Mouse (Mus musculus) hindbrain, embryonic 13.5 days (tissue): ENCODE measurements at regions not wholly inside any gene's neighbourhood (a gene's known extent, or its start where the extent isn't known, plus 50 kb on each side); places are given as distances from the start of the nearest gene placed in this dataset.

ENCODE experiments used
- ATAC-seq: fragments of 200-750 bp; cut with Nextera tagmentation; 2 replicates; pipeline ENCODE4 v1.8.0; 2017; ENCODE audit warnings: moderate TSS enrichment; ENCODE audit not compliant: low FRiP score
- H3K27ac ChIP-seq: fragments of 300-500 bp; sonication (generic); 2 replicates; pipeline ENCODE4 v1.5.1; 2015; ENCODE audit warnings: inconsistent platforms, mild to moderate bottlenecking, moderate library complexity
- H3K27me3 ChIP-seq: fragments of 300-500 bp; sonication (generic); 2 replicates; pipeline ENCODE4 v1.6.1; 2015; ENCODE audit warnings: mild to moderate bottlenecking, inconsistent platforms
- H3K36me3 ChIP-seq: fragments of 300-500 bp; sonication (generic); 2 replicates; pipeline ENCODE4 v1.6.1; 2015; ENCODE audit warnings: mild to moderate bottlenecking, inconsistent platforms
- H3K4me1 ChIP-seq: fragments of 300-500 bp; sonication (generic); replicated peaks from 2 replicates; pipeline ENCODE4 v1.6.1; 2015; ENCODE audit warnings: inconsistent platforms
- H3K4me2 ChIP-seq: fragments of 300-500 bp; sonication (generic); 2 replicates; pipeline ENCODE4 v1.6.1; 2015; ENCODE audit warnings: inconsistent platforms, mild to moderate bottlenecking, moderate library complexity
- H3K4me3 ChIP-seq: fragments of 300-500 bp; sonication (generic); 2 replicates; pipeline ENCODE4 v1.5.1; 2015; ENCODE audit warnings: mild to moderate bottlenecking, inconsistent platforms
- H3K9ac ChIP-seq: fragments of 300-500 bp; sonication (generic); 2 replicates; pipeline ENCODE4 v1.6.1; 2015; ENCODE audit warnings: mild to moderate bottlenecking, inconsistent platforms
- H3K9me3 ChIP-seq: fragments of 300-500 bp; sonication (generic); 2 replicates; pipeline ENCODE4 v1.6.1; 2016; ENCODE audit warnings: inconsistent platforms
- WGBS: fragments of 180-500 bp; shearing (Covaris S2); methylation state at CpG from one replicate; pipeline ENCODE4 v1.1.7; 2015; 5-methylcytosine and 5-hydroxymethylcytosine counted together

DNA sequence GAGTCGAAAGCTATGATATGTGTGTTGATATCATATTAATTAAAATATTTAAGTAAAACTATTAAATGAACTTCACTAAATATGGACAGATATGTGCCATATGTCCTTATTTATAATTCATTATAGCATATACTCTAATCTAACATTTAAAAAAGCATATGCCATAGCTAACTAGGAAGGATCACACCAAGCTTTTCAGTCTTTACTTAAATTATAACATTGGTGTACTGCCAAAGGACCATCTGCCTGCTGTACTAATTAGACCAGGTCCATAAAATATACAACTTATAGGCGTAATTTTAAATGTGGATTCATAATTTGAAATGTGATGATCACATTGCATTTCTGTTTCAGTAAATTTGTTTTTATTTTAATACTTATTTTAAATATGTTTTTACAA is 651.9 kb upstream of the Klhl1 start:
- Histone ChIP-seq H3K4me3 (no peak overlapping the region), H3K4me1 (no peaks in the 10 kb centered on the region), H3K36me3 (no peaks in the 10 kb centered on the region), H3K27ac (no peak overlapping the region), H3K9me3 (no peaks in the 10 kb centered on the region), H3K4me2 (no peak overlapping the region), H3K9ac (no peak overlapping the region), H3K27me3 (no peaks in the 10 kb centered on the region)
- ATAC-seq = no peak
- 90% methylated on average over 2 of the region's 2 CpGs for WGBS

DNA sequence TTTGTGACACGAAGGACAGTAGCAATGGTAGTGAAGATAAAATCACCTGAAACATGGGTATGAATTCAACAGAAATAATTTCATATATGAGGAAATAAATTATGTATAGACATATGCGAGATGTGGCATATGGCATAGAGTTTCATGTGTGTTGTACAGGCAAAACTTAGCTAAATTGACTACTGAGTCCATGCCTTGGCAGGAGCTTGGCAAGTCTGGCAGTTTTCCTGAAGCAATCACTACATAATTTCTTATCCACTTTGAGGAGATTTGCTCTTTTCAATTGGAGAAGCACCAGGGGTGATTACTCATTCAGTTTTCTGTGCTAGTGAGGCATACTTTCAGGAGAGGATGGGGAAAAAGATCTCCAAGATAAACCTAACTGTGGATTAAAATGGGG is 646.9 kb upstream of the Klhl1 start:
- H3K27me3 ChIP-seq = no peaks in the 10 kb centered on the region
- H3K4me2 ChIP-seq = no peak overlapping the region
- no peaks in the 10 kb centered on the region for H3K4me1 ChIP-seq
- no peak for ATAC-seq
- no peak overlapping the region for H3K9ac ChIP-seq
- H3K36me3 ChIP-seq = no peaks in the 10 kb centered on the region
- no peak overlapping the region for H3K27ac ChIP-seq
- no peaks in the 10 kb centered on the region for H3K9me3 ChIP-seq
- WGBS = 96% methylated on average over 2 of the region's 2 CpGs
- no peak overlapping the region for H3K4me3 ChIP-seq

DNA sequence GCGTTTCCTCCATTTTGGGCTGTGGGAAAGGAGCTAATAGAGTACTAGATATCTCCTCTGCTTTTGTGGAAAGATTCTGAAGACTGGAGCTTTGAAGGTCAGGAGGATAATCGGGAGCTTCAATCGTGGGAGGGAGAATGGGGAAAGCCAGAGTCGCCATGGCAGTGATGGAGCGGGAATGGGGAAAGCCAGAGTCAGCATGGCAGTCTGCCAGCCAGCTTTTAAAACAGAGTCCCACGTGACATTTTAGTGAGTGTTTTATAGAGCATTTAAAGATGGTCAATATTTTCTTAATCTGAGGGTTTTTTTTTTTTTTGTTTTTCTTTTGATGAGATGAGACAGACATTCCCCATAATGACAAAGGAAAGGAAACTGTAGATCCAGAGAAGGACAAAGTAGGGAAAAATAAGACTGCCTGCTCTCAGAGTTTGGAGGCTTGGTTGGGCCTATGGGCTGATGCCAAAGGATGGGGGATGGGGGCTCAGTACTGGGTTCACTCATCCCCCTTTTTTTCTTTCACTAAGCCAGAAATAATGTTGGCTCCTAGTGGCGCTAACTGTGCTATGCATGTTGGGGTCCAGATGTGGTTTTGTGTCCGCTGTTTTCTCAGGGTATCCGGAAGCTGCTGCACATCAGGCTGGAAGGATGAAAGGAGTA is 630.2 kb upstream of the Klhl1 start:
- H3K4me2 ChIP-seq = no peak overlapping the region
- no peak overlapping the region for H3K9ac ChIP-seq
- no peaks in the 10 kb centered on the region for H3K27me3 ChIP-seq
- no peak overlapping the region for H3K27ac ChIP-seq
- H3K4me3 ChIP-seq = no peak overlapping the region
- no peaks in the 10 kb centered on the region for H3K9me3 ChIP-seq
- H3K4me1 ChIP-seq = no peaks in the 10 kb centered on the region
- ATAC-seq = no peak
- 89% methylated on average over 9 of the region's 9 CpGs for WGBS
- H3K36me3 ChIP-seq = no peaks in the 10 kb centered on the region

DNA sequence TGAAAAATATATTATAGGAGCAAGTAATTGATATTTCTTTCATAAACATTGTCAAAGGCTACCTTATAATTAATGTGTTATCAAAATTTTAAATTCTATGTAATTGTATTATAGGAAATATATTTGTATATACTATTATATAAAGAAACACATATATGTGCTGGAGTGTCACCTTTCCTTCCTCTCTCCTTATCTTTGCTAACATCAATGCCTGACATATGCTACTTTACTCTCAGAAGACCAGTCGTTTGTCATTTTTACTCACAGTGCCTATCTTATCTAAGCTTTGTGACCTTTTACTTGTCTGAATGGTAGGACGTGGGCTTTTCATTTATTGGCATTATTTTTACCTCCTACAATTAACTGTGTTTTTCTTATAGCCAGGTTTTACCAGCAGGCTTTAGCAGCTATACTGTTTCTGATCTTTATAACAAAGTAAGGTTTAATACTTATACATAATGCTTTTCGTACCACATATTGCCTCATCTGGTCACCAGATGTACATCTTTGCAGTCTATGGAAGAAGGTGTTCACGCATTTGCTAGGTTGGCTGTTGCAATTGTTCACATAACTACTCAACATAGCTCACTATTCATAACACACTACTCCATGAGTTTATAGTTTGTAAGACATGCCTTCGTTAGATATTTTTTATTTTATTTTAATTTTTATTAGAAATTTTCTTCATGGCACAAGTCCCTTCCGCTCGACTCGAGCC is 597.2 kb upstream of the Klhl1 start:
- H3K27me3 ChIP-seq = no peaks in the 10 kb centered on the region
- no peak for ATAC-seq
- no peak overlapping the region for H3K27ac ChIP-seq
- no peaks in the 10 kb centered on the region for H3K36me3 ChIP-seq
- no peaks in the 10 kb centered on the region for H3K4me1 ChIP-seq
- no peak overlapping the region for H3K4me3 ChIP-seq
- WGBS = 90% methylated on average over 8 of the region's 8 CpGs
- no peaks in the 10 kb centered on the region for H3K9me3 ChIP-seq
- no peak overlapping the region for H3K4me2 ChIP-seq
- no peak overlapping the region for H3K9ac ChIP-seq

DNA sequence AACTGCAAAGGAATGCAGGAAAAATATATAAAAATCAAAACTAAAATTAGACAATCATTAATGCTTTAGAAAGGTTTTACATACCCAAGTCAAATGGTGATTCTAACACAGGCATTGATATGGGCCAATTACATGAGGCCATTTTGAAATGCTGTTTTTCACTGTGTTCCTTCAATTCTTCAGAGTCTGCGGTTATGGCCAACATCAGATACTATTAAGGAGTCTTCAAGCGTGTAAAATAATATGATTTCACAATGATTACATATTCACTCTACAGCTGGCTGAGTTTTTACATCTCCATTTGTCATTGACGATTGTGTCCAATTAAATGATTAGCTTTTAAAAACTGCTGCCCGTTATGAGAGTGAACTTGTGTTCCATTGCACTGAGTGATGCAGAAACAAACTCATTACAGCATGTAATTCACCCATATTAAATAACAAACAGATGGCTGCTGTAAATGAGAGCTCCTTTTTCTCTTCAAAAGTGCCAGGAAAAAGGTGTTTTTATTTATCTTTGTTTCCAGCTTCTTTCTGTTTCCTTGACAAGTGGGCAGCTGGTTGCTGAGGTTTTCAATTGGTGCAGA is 582.3 kb upstream of the Klhl1 start:
- H3K9ac ChIP-seq = no peak overlapping the region
- 0 out of 2 replicates have a peak, but pooled peaks have one; percentile 39 for ATAC-seq
- no peak overlapping the region for H3K4me2 ChIP-seq
- H3K4me1 ChIP-seq = no peaks in the 10 kb centered on the region
- WGBS = 49% methylated on average over 4 of the region's 4 CpGs
- no peaks in the 10 kb centered on the region for H3K36me3 ChIP-seq
- H3K4me3 ChIP-seq = no peak overlapping the region
- H3K27me3 ChIP-seq = no peaks in the 10 kb centered on the region
- no peaks in the 10 kb centered on the region for H3K9me3 ChIP-seq
- H3K27ac ChIP-seq = no peak overlapping the region

DNA sequence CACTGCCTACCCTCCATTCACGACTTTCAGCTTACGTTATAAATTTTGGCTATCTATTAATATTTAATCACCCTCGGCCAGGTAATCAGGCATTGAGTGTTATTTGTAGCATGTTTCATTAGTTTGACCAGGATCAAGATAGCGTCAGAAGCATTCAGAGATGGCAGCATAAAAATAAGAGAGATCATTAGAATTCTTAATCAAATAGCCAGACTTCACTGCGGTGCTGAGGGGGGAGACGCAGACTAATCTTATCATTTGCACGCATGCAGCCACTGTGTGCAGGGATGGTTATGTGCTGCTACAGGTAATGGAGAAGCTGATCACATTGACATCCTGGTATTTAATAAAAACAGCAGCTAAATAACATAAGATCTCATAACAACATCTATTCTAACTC is 574.5 kb upstream of the Klhl1 start:
- no peak overlapping the region for H3K4me2 ChIP-seq
- no peaks in the 10 kb centered on the region for H3K27me3 ChIP-seq
- H3K27ac ChIP-seq = no peak overlapping the region
- no peak overlapping the region for H3K4me3 ChIP-seq
- no peaks in the 10 kb centered on the region for H3K36me3 ChIP-seq
- H3K9me3 ChIP-seq = no peaks in the 10 kb centered on the region
- H3K4me1 ChIP-seq = no peaks in the 10 kb centered on the region
- 80% methylated on average over 7 of the region's 7 CpGs for WGBS
- H3K9ac ChIP-seq = no peak overlapping the region
- no peak for ATAC-seq

- Histone ChIP-seq H3K4me2 (no peak overlapping the region), H3K4me3 (no peak overlapping the region), H3K9ac (no peak overlapping the region), H3K4me1 (peaks cover 2% of the 10 kb centered on the region; the same call in 1 of the 2 replicates), H3K9me3 (no peaks in the 10 kb centered on the region), H3K27me3 (no peaks in the 10 kb centered on the region), H3K36me3 (no peaks in the 10 kb centered on the region), H3K27ac (no peak overlapping the region)
- WGBS = 93% methylated on average over 4 of the region's 4 CpGs
- ATAC-seq = no peak
Measured at GRCm38 (mm10) chr14:97088863-97089262, 570.0 kb upstream of the Klhl1 start.

- peaks cover 2% of the 10 kb centered on the region; the same call in 1 of the 2 replicates for H3K4me1 ChIP-seq
- no peaks in the 10 kb centered on the region for H3K27me3 ChIP-seq
- no peaks in the 10 kb centered on the region for H3K9me3 ChIP-seq
- no peak overlapping the region for H3K4me2 ChIP-seq
- H3K36me3 ChIP-seq = no peaks in the 10 kb centered on the region
- ATAC-seq = no peak
- H3K27ac ChIP-seq = no peak overlapping the region
- no peak overlapping the region for H3K4me3 ChIP-seq
- H3K9ac ChIP-seq = no peak overlapping the region
- 31% methylated on average over 2 of the region's 2 CpGs for WGBS
Measured at GRCm38 (mm10) chr14:97087346-97087745, 568.4 kb upstream of the Klhl1 start.

DNA sequence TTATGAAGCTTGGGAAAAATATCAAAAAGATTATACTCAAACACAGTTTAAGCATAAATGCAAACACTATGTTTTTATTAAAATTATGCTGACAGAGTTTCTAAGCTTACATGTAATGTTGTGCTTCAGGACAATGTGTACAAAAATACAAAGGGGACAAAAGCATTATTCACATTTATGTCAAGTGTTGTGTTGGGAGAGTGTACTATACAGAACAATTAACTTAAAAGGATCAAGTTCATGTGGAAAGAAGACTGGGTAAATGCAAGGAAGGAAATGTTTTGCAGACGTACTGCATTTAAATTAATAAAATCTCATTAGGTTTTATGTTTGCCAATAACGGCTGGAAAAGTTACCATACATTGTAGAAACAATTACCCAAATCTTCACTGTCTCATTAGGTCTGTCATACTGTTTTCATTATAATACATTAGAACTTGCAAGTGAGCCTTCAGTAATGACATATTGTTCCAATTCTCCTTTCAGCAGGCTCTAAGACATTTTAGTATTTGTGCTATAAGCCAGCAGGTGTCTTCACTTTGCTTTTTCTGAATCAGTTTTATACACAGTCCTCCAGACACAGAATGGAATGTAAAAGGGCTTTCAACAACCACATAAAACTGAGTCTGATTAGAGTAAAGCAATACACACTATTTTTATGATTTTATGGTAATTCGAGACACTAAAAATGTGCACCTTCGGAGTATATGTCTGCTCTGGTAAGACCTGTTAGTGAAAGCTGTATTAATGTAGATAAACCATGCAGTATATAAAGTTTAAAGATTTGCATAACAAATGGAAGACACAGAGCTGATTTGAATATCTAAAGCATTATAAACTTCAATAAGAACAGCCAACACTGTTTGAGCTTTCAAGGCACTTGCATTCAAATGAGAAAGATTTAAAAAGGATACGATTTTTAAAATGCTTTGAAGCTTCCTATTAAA is 567.7 kb upstream of the Klhl1 start:
- Histone ChIP-seq H3K27ac (no peak overlapping the region), H3K9ac (no peak overlapping the region), H3K4me2 (no peak overlapping the region), H3K27me3 (no peaks in the 10 kb centered on the region), H3K9me3 (no peaks in the 10 kb centered on the region), H3K36me3 (no peaks in the 10 kb centered on the region), H3K4me1 (peaks cover 2% of the 10 kb centered on the region; the same call in 1 of the 2 replicates), H3K4me3 (no peak overlapping the region)
- WGBS = 50% methylated on average over 5 of the region's 5 CpGs
- ATAC-seq = no peak

- Histone ChIP-seq H3K27ac (no peak overlapping the region), H3K9ac (no peak overlapping the region)
Measured at GRCm38 (mm10) chr14:97074808-97075207, 555.9 kb upstream of the Klhl1 start.

GRCm38 (mm10) chr14:97068770-97069169 is 549.9 kb upstream of the Klhl1 start:
- Histone ChIP-seq H3K4me3 (no peak overlapping the region), H3K4me1 (no peaks in the 10 kb centered on the region), H3K9me3 (no peaks in the 10 kb centered on the region), H3K27me3 (no peaks in the 10 kb centered on the region), H3K4me2 (no peak overlapping the region), H3K36me3 (no peaks in the 10 kb centered on the region), H3K9ac (no peak overlapping the region), H3K27ac (no peak overlapping the region)
- WGBS = 54% methylated on average over 3 of the region's 3 CpGs
- no peak for ATAC-seq

More at GRCm38 (mm10) chr14:97074808-97075207, 555.9 kb upstream of the Klhl1 start:
- Histone ChIP-seq H3K4me1 (no peaks in the 10 kb centered on the region), H3K9me3 (no peaks in the 10 kb centered on the region), H3K4me2 (no peak overlapping the region), H3K4me3 (no peak overlapping the region), H3K36me3 (no peaks in the 10 kb centered on the region), H3K27me3 (no peaks in the 10 kb centered on the region)
- WGBS = 78% methylated on average over 3 of the region's 3 CpGs
- ATAC-seq = no peak

GRCm38 (mm10) chr14:97068313-97068712 is 549.4 kb upstream of the Klhl1 start:
- Histone ChIP-seq H3K4me1 (no peaks in the 10 kb centered on the region), H3K36me3 (no peaks in the 10 kb centered on the region), H3K27me3 (no peaks in the 10 kb centered on the region), H3K9ac (no peak overlapping the region), H3K9me3 (no peaks in the 10 kb centered on the region), H3K4me2 (no peak overlapping the region), H3K27ac (no peak overlapping the region), H3K4me3 (no peak overlapping the region)
- WGBS = 76% methylated on average over 5 of the region's 5 CpGs
- no peak for ATAC-seq
